Mouse (Mus musculus): ENCODE results near the gene Brd1. TPM values are rescaled to one million over a fixed set of nuclear protein-coding genes. Genes with fewer than 3 reads are reported as not detected.

Gene Brd1
- polyA plus RNA-seq, 1 experiment from 2014 or later, result 15.9 TPM

- DNase-seq (ENCODE audit: low spot score) (no peak), ATAC-seq (replicated peaks; ENCODE audit: low FRiP score) (no peak)
- 0 out of 2 replicates have a peak, but pooled peaks cover 3% of the 10 kb centered on the region for H3K4me1 ChIP-seq (replicated peaks; ENCODE audit: control insufficient read depth, insufficient read depth, low read length)
- 80% methylated on average over 2 of the region's 2 CpGs for WGBS
- no peaks in the 10 kb centered on the region for H3K36me3 ChIP-seq (ENCODE audit: control insufficient read depth, insufficient read depth, low read length)
- no peaks in the 10 kb centered on the region for H3K27me3 ChIP-seq (replicated peaks; ENCODE audit: control insufficient read depth, insufficient read depth, low read length)
- H3K9ac ChIP-seq (ENCODE audit: low read depth, low read length), result no peak overlapping the region
- no peak overlapping the region for H3K4me3 ChIP-seq (ENCODE audit: low read depth, low read length)
- no peaks in the 10 kb centered on the region for H3K9me3 ChIP-seq (ENCODE audit: control insufficient read depth, low read length)
- no peak overlapping the region for H3K4me2 ChIP-seq
- no peak overlapping the region for H3K27ac ChIP-seq (ENCODE audit: low read depth, low read length)
Observed at GRCm38 (mm10) chr15:88738466-88738865, 4.4 kb upstream of the Brd1 start.

- ATAC-seq (replicated peaks; ENCODE audit: low FRiP score) (no peak), DNase-seq (ENCODE audit: low spot score) (no peak)
- Histone ChIP-seq H3K4me3 (ENCODE audit: low read depth, low read length) (no peak overlapping the region), H3K27me3 (replicated peaks; ENCODE audit: control insufficient read depth, insufficient read depth, low read length) (no peaks in the 10 kb centered on the region), H3K4me1 (replicated peaks; ENCODE audit: control insufficient read depth, insufficient read depth, low read length) (peaks cover 18% of the 10 kb centered on the region), H3K9me3 (ENCODE audit: control insufficient read depth, low read length) (no peaks in the 10 kb centered on the region), H3K4me2 (no peak overlapping the region), H3K36me3 (ENCODE audit: control insufficient read depth, insufficient read depth, low read length) (no peaks in the 10 kb centered on the region), H3K27ac (ENCODE audit: low read depth, low read length) (no peak overlapping the region), H3K9ac (ENCODE audit: low read depth, low read length) (no peak overlapping the region)
- 83% methylated on average over 4 of the region's 4 CpGs for WGBS
Observed at GRCm38 (mm10) chr15:88736166-88736565, 2.1 kb upstream of the Brd1 start.

GRCm38 (mm10) chr15:88733041-88733751 is 837 bp downstream of the Brd1 start:
- peak; percentile 64 for DNase-seq (ENCODE audit: low spot score)
- H3K4me2 ChIP-seq, result peak overlapping the region; percentile 84
- peaks cover 24% of the 10 kb centered on the region for H3K4me1 ChIP-seq (replicated peaks; ENCODE audit: control insufficient read depth, insufficient read depth, low read length)
- H3K27ac ChIP-seq (ENCODE audit: low read depth, low read length), result peak overlapping the region; percentile 85
- no peaks in the 10 kb centered on the region for H3K27me3 ChIP-seq (replicated peaks; ENCODE audit: control insufficient read depth, insufficient read depth, low read length)
- H3K9me3 ChIP-seq (ENCODE audit: control insufficient read depth, low read length), result no peaks in the 10 kb centered on the region
- WGBS, result 0% methylated on average over 69 of the region's 86 CpGs
- H3K36me3 ChIP-seq (ENCODE audit: control insufficient read depth, insufficient read depth, low read length), result peaks cover 20% of the 10 kb centered on the region
- peak overlapping the region; percentile 97 for H3K4me3 ChIP-seq (ENCODE audit: low read depth, low read length)
- peak overlapping the region; percentile 96 for H3K9ac ChIP-seq (ENCODE audit: low read depth, low read length)
- ATAC-seq (replicated peaks; ENCODE audit: low FRiP score), result peak; percentile 66

- DNase-seq (ENCODE audit: low spot score) (no peak), ATAC-seq (replicated peaks; ENCODE audit: low FRiP score) (no peak)
- H3K4me1 ChIP-seq (replicated peaks; ENCODE audit: control insufficient read depth, insufficient read depth, low read length), result peaks cover 24% of the 10 kb centered on the region
- H3K9ac ChIP-seq (ENCODE audit: low read depth, low read length), result peak overlapping the region; percentile 96
- H3K9me3 ChIP-seq (ENCODE audit: control insufficient read depth, low read length), result no peaks in the 10 kb centered on the region
- H3K4me2 ChIP-seq, result peak overlapping the region; percentile 84
- no peaks in the 10 kb centered on the region for H3K27me3 ChIP-seq (replicated peaks; ENCODE audit: control insufficient read depth, insufficient read depth, low read length)
- 17% methylated on average over 15 of the region's 15 CpGs for WGBS
- H3K27ac ChIP-seq (ENCODE audit: low read depth, low read length), result no peak overlapping the region
- H3K4me3 ChIP-seq (ENCODE audit: low read depth, low read length), result peak overlapping the region; percentile 97
- peaks cover 22% of the 10 kb centered on the region for H3K36me3 ChIP-seq (ENCODE audit: control insufficient read depth, insufficient read depth, low read length)
Observed at GRCm38 (mm10) chr15:88732405-88733020, 1.5 kb downstream of the Brd1 start.

GRCm38 (mm10) chr15:88730717-88731116 is 3.3 kb downstream of the Brd1 start:
- no peaks in the 10 kb centered on the region for H3K9me3 ChIP-seq (ENCODE audit: control insufficient read depth, low read length)
- H3K4me2 ChIP-seq, result peak overlapping the region; percentile 31
- no peak overlapping the region for H3K27ac ChIP-seq (ENCODE audit: low read depth, low read length)
- ATAC-seq (replicated peaks; ENCODE audit: low FRiP score) (no peak), DNase-seq (ENCODE audit: low spot score) (no peak)
- H3K9ac ChIP-seq (ENCODE audit: low read depth, low read length), result no peak overlapping the region
- no peak overlapping the region; the same call in 1 of the 2 replicates for H3K4me3 ChIP-seq (ENCODE audit: low read depth, low read length)
- H3K36me3 ChIP-seq (ENCODE audit: control insufficient read depth, insufficient read depth, low read length), result peaks cover 29% of the 10 kb centered on the region
- H3K27me3 ChIP-seq (replicated peaks; ENCODE audit: control insufficient read depth, insufficient read depth, low read length), result no peaks in the 10 kb centered on the region
- WGBS, result 59% methylated on average over 3 of the region's 3 CpGs
- H3K4me1 ChIP-seq (replicated peaks; ENCODE audit: control insufficient read depth, insufficient read depth, low read length), result peaks cover 24% of the 10 kb centered on the region

- Histone ChIP-seq H3K4me2 (no peak overlapping the region), H3K36me3 (ENCODE audit: control insufficient read depth, insufficient read depth, low read length) (peaks cover 50% of the 10 kb centered on the region), H3K4me3 (ENCODE audit: low read depth, low read length) (no peak overlapping the region), H3K27me3 (replicated peaks; ENCODE audit: control insufficient read depth, insufficient read depth, low read length) (no peaks in the 10 kb centered on the region), H3K9me3 (ENCODE audit: control insufficient read depth, low read length) (no peaks in the 10 kb centered on the region), H3K9ac (ENCODE audit: low read depth, low read length) (no peak overlapping the region), H3K27ac (ENCODE audit: low read depth, low read length) (no peak overlapping the region), H3K4me1 (replicated peaks; ENCODE audit: control insufficient read depth, insufficient read depth, low read length) (peaks cover 16% of the 10 kb centered on the region)
- DNase-seq (ENCODE audit: low spot score), result no peak
- 69% methylated on average over 3 of the region's 3 CpGs for WGBS
- ATAC-seq (replicated peaks; ENCODE audit: low FRiP score), result no peak
Observed at GRCm38 (mm10) chr15:88727204-88727603, 6.8 kb downstream of the Brd1 start.

- H3K36me3 ChIP-seq (ENCODE audit: control insufficient read depth, insufficient read depth, low read length), result peaks cover 49% of the 10 kb centered on the region
- H3K9ac ChIP-seq (ENCODE audit: low read depth, low read length), result no peak overlapping the region
- DNase-seq (ENCODE audit: low spot score), result no peak
- 91% methylated on average over 5 of the region's 5 CpGs for WGBS
- no peak overlapping the region for H3K4me3 ChIP-seq (ENCODE audit: low read depth, low read length)
- H3K4me2 ChIP-seq, result no peak overlapping the region
- no peaks in the 10 kb centered on the region for H3K9me3 ChIP-seq (ENCODE audit: control insufficient read depth, low read length)
- H3K27me3 ChIP-seq (replicated peaks; ENCODE audit: control insufficient read depth, insufficient read depth, low read length), result no peaks in the 10 kb centered on the region
- H3K4me1 ChIP-seq (replicated peaks; ENCODE audit: control insufficient read depth, insufficient read depth, low read length), result no peaks in the 10 kb centered on the region
- no peak for ATAC-seq (replicated peaks; ENCODE audit: low FRiP score)
- no peak overlapping the region for H3K27ac ChIP-seq (ENCODE audit: low read depth, low read length)
Observed at GRCm38 (mm10) chr15:88725036-88725435, 9.0 kb downstream of the Brd1 start.

- no peaks in the 10 kb centered on the region for H3K27me3 ChIP-seq (replicated peaks; ENCODE audit: control insufficient read depth, insufficient read depth, low read length)
- no peak for ATAC-seq (replicated peaks; ENCODE audit: low FRiP score)
- H3K27ac ChIP-seq (ENCODE audit: low read depth, low read length), result no peak overlapping the region
Observed at GRCm38 (mm10) chr15:88724311-88724710, 9.7 kb downstream of the Brd1 start.

GRCm38 (mm10) chr15:88723205-88723604 is 10.8 kb downstream of the Brd1 start:
- ATAC-seq (replicated peaks; ENCODE audit: low FRiP score) (no peak), DNase-seq (ENCODE audit: low spot score) (no peak)
- WGBS, result 92% methylated on average over 6 of the region's 6 CpGs
- Histone ChIP-seq H3K4me1 (replicated peaks; ENCODE audit: control insufficient read depth, insufficient read depth, low read length) (no peaks in the 10 kb centered on the region), H3K9ac (ENCODE audit: low read depth, low read length) (no peak overlapping the region), H3K27ac (ENCODE audit: low read depth, low read length) (no peak overlapping the region), H3K4me3 (ENCODE audit: low read depth, low read length) (no peak overlapping the region), H3K9me3 (ENCODE audit: control insufficient read depth, low read length) (no peaks in the 10 kb centered on the region), H3K36me3 (ENCODE audit: control insufficient read depth, insufficient read depth, low read length) (peaks cover 42% of the 10 kb centered on the region), H3K27me3 (replicated peaks; ENCODE audit: control insufficient read depth, insufficient read depth, low read length) (no peaks in the 10 kb centered on the region), H3K4me2 (no peak overlapping the region)

More at GRCm38 (mm10) chr15:88724311-88724710, 9.7 kb downstream of the Brd1 start:
- Histone ChIP-seq H3K4me1 (replicated peaks; ENCODE audit: control insufficient read depth, insufficient read depth, low read length) (no peaks in the 10 kb centered on the region), H3K4me2 (no peak overlapping the region), H3K36me3 (ENCODE audit: control insufficient read depth, insufficient read depth, low read length) (peaks cover 44% of the 10 kb centered on the region), H3K9me3 (ENCODE audit: control insufficient read depth, low read length) (no peaks in the 10 kb centered on the region), H3K9ac (ENCODE audit: low read depth, low read length) (no peak overlapping the region), H3K4me3 (ENCODE audit: low read depth, low read length) (no peak overlapping the region)
- DNase-seq (ENCODE audit: low spot score), result no peak
- WGBS, result 84% methylated on average over 7 of the region's 7 CpGs
